Mouse (Mus musculus) cerebellum, adult 2 months (tissue): ENCODE data around the gene Amz1. TPM values are rescaled to one million over a fixed set of nuclear protein-coding genes. Genes with fewer than 3 reads are reported as not detected.
A peak's percentile ranks its signal among the peaks of the same experiment; 100 is the strongest.

Experiments used
- DNase-seq, 2 experiments: peaks; one replicate each; pipeline ENCODE4 v3.0.0; 2021
- H3K27ac ChIP-seq: fragments of 200-500 bp; 2 replicates; pipeline ENCODE4 v1.5.1; 2012; ENCODE audit warnings: low read length, control low read depth, inconsistent platforms; ENCODE audit not compliant: insufficient read depth
- H3K27me3 ChIP-seq: fragments of 200-500 bp; 2 replicates; pipeline ENCODE4 v1.6.1; 2012; ENCODE audit warnings: inconsistent platforms, mild to moderate bottlenecking, low read length, moderate library complexity; ENCODE audit not compliant: control insufficient read depth, insufficient read depth
- H3K4me1 ChIP-seq: fragments of 200-500 bp; 2 replicates; pipeline ENCODE4 v1.6.1; 2011; ENCODE audit warnings: low read length; ENCODE audit not compliant: control insufficient read depth, insufficient read depth
- H3K4me3 ChIP-seq: fragments of 200-500 bp; replicated peaks from 2 replicates; pipeline ENCODE3; 2011; ENCODE audit warnings: mild to moderate bottlenecking, low read depth, low read length, control low read depth; ENCODE audit not compliant: insufficient read depth
- CTCF ChIP-seq: fragments of 200-500 bp; IDR thresholded peaks from 2 replicates; pipeline ENCODE4 v1.5.1; 2011; ENCODE audit warnings: low read depth, mild to moderate bottlenecking, control low read depth, low read length, moderate library complexity, borderline replicate concordance; ENCODE audit not compliant: insufficient read depth
- POLR2A ChIP-seq: fragments of 200-500 bp; IDR thresholded peaks from 2 replicates; pipeline ENCODE4 v1.6.1; 2011; ENCODE audit warnings: low read length, control low read depth, borderline replicate concordance; ENCODE audit not compliant: insufficient read depth
- WGBS: fragments of 180-500 bp; shearing (Covaris S2); methylation state at CpG from one replicate; pipeline ENCODE4 v1.1.7; 2018; 5-methylcytosine and 5-hydroxymethylcytosine counted together
- polyA plus RNA-seq: library from polyadenylated mRNA; depleted of rRNA; stranded (reverse); fragments of >200 nt; gene quantifications from 2 replicates; pipeline ENCODE4 v1.2.3, GENCODE M21; 2012

The Amz1 gene
- polyA plus RNA-seq, 1 experiment = 4.6 TPM

DNA sequence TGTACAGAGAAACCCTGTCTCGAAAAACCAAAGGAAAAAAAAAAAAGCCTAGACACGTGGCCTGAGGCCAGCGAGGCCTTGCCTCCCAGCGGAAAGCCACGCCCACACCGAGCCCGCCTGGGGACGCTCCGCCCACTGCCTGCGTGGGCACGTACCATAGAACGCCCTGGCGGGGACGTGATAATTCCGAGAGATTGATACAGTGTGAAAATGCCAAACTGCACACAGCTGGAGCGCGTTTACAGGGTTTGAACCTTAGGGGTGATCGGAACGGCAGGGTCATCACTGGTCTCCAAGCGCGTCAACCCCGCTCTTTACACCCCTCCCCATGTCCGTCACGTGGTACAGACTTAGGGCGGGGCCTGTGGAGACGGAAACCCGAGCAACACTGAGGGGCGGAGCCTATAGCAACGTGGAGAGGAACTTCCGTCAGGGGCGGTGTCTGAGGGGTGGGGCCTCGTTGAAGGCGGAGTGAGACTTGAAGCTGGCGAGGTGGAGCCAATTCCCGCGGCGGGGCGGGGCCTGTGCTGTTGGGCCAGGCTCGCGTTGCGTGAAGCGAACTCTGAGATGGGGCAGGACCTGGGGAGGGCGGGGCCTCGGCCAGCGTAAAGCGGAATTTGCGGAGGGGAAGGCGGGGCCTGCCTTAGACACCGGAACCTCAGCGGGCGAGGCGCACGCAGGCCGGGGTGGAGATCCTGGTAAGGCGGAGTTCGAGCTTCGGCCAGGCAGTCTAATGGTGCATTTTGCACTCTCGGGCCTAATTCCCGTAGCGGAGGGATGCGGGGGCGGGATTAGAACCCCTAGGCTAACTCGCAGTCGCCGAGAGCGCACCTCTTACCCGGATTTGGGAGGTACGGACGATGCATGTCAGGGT is 19.3 kb upstream of the Amz1 start, which contains the start of gene Brat1:
Gene Brat1 (plus strand): TSS at position 634 of the 874 bp plus-strand sequence.
- under 1% methylated on average over 69 of the region's 69 CpGs for WGBS
- peaks cover 8% of the 10 kb centered on the region for H3K4me1 ChIP-seq
- peak; percentile 100 for DNase-seq
- H3K27ac ChIP-seq = peak within 1 kb of the TSS; percentile 40
- peak within 1 kb of the TSS; percentile 64 for H3K4me3 ChIP-seq
- TF ChIP-seq POLR2A (peak; percentile 90), CTCF (no peak)
- H3K27me3 ChIP-seq = no peaks in the 10 kb centered on the region

DNA sequence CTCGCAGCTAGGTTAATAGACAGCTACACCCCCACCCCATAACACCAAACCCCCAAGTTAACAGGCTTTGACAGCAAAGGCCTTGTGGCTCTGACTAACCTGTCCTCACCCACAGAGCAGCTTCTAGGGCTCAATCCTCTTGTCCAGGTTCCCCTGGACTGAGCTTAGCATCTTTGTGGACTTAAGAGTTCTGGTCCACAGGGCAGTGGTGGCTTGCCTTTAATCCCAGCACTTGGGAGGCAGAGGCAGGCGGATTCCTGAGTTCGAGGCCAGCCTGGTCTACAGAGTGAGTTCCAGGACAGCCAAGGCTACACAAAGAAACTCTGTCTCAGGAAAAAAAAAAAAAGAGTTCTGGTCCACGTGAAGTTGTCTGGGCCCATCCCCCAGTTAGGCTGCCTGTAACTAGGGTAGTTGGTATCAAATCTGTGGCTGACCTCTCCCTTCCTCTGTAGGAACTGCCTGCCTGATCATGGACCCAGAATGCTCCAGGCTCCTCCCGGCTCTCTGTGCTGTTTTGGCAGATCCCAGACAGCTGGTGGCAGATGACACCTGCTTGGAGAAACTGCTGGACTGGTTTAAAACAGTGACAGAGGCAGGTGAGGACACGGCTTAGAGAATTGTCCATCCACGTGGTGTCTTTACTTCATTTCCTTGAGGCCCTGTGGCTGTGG is 18.3 kb upstream of the Amz1 start:
- TF ChIP-seq CTCF = no peak
- TF ChIP-seq POLR2A = no peak
- peak in 1 of 2 experiments; percentile 22 for DNase-seq
- Histone ChIP-seq H3K27me3 (no peaks in the 10 kb centered on the region), H3K4me3 (peak overlapping the region; percentile 64), H3K4me1 (peaks cover 8% of the 10 kb centered on the region), H3K27ac (peak overlapping the region; percentile 6; the same call in 1 of the 2 replicates)
- WGBS = 47% methylated on average over 7 of the region's 7 CpGs

DNA sequence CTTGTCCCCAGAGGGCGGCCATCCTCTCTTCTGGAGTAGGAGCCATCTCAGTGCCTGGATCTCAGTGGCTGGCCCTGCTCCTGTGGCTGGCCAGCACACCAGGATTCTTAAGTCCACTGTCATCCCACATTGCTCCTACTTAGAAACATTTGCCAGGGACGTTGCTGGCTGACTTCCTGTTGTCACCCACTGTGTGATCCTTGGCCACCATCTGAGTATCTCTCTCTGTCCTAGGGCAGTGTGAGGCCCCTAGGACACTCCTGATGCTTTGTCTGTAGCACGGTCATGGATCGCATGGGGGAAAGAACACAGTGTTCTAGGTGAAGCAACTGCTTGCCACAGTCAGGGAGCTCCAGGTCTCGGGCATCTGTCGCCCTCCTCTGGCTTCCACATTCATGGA is 13.6 kb upstream of the Amz1 start:
- no peak for TF ChIP-seq CTCF
- TF ChIP-seq POLR2A = no peak
- Histone ChIP-seq H3K4me1 (peaks cover 8% of the 10 kb centered on the region), H3K27me3 (no peaks in the 10 kb centered on the region), H3K27ac (no peak overlapping the region), H3K4me3 (no peak overlapping the region)
- 71% methylated on average over 6 of the region's 6 CpGs for WGBS
- no peak for DNase-seq

DNA sequence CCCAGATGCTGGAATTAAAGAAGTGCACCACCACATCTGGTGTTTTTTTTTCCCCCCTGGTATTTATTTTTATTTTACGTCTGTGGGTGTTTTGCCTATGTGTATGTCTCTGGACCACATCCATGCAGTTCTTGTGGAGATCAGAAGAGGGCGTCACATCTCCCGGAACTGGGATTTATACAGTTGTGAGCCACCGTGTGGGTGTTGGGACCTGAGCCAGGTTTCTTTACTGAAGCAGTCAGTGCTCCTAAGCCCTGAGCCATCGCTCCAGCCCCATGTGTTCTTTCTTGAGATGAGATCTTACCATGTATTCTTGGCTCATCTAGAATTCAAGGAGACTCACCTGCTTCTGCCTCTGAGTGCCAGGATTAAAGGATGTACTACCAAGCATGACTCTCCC is 12.9 kb upstream of the Amz1 start:
- no peaks in the 10 kb centered on the region for H3K27me3 ChIP-seq
- no peak overlapping the region for H3K4me3 ChIP-seq
- peaks cover 2% of the 10 kb centered on the region for H3K4me1 ChIP-seq
- H3K27ac ChIP-seq = no peak overlapping the region
- no peak for DNase-seq
- 54% methylated on average over 5 of the region's 5 CpGs for WGBS
- TF ChIP-seq CTCF (no peak), POLR2A (no peak)

- Histone ChIP-seq H3K4me1 (no peaks in the 10 kb centered on the region), H3K27ac (no peak overlapping the region), H3K27me3 (no peaks in the 10 kb centered on the region), H3K4me3 (no peak overlapping the region)
- TF ChIP-seq POLR2A (no peak), CTCF (no peak)
- DNase-seq = no peak
- WGBS = 58% methylated on average over 7 of the region's 7 CpGs
Observed at GRCm38 (mm10) chr5:140720773-140721172, 3.2 kb upstream of the Amz1 start.

- DNase-seq = no peak
- Histone ChIP-seq H3K27ac (no peak overlapping the region), H3K27me3 (no peaks in the 10 kb centered on the region), H3K4me1 (no peaks in the 10 kb centered on the region; the same call in 1 of the 2 replicates), H3K4me3 (no peak overlapping the region)
- 29% methylated on average over 3 of the region's 3 CpGs for WGBS
- no peak for TF ChIP-seq CTCF
- no peak for TF ChIP-seq POLR2A
Observed at GRCm38 (mm10) chr5:140722121-140722520, 1.8 kb upstream of the Amz1 start.

- Histone ChIP-seq H3K4me1 (no peaks in the 10 kb centered on the region; the same call in 1 of the 2 replicates), H3K4me3 (no peak overlapping the region), H3K27me3 (no peaks in the 10 kb centered on the region), H3K27ac (no peak overlapping the region)
- WGBS = 65% methylated on average over 7 of the region's 7 CpGs
- no peak for TF ChIP-seq CTCF
- no peak for TF ChIP-seq POLR2A
- DNase-seq = peak in 1 of 2 experiments; percentile 36
Observed at GRCm38 (mm10) chr5:140726062-140726839, 2.3 kb downstream of the Amz1 start.
